Mouse (Mus musculus) mouse embryonic stem cell (cell line): ENCODE data around the gene Vmn2r91.
"Not testable (repeated sequence)": the region's sequence is repeated elsewhere in the genome, so short reads cannot be mapped to it uniquely, and the experiment has no call there.

Experiments used
- in situ Hi-C, 2 experiments: fragments of 300-500 bp; cut with MboI; formaldehyde crosslinking; loops; 1 replicate in 1 of 2; 3 replicates in 1 of 2; pipeline ENCODE4 v1.14.3; 2019 to 2020; ENCODE audit warnings: low sequenced_read_pairs in 2 of 2, low pct_unique_long_range_greater_than_20kb in 1 of 2, mixed read lengths in 1 of 2; ENCODE audit not compliant: unreplicated experiment in 1 of 2

Gene Vmn2r91

GRCm38 (mm10) chr17:18084716-18085115, at the start of gene Vmn2r91:
Gene Vmn2r91 (plus strand): TSS chr17:18085016.
- in situ Hi-C loops, result not testable (repeated sequence)

- in situ Hi-C loops, result no loop called here
Measured at GRCm38 (mm10) chr17:18049124-18049523, 35.7 kb upstream of the Vmn2r91 start, which contains the start of gene Vmn2r124. Gene Vmn2r124 (plus strand): TSS chr17:18049424.

GRCm38 (mm10) chr17:18095626-18096025, 10.8 kb downstream of the Vmn2r91 start:
- in situ Hi-C loops, result not testable (repeated sequence)

GRCm38 (mm10) chr17:18102265-18102664, 17.4 kb downstream of the Vmn2r91 start:
- in situ Hi-C loops, result not testable (repeated sequence)

GRCm38 (mm10) chr17:18151587-18151986, 66.8 kb downstream of the Vmn2r91 start, which contains the start of gene Vmn2r92:
Gene Vmn2r92 (plus strand): TSS chr17:18151887.
- in situ Hi-C loops, result not testable (repeated sequence)

GRCm38 (mm10) chr17:18161194-18161593, 76.4 kb downstream of the Vmn2r91 start:
- in situ Hi-C loops, result not testable (repeated sequence)
